Mouse (Mus musculus) CH12.LX (cell line): ENCODE measurements at regions not wholly inside any gene's neighbourhood (a gene's known extent, or its start where the extent isn't known, plus 50 kb on each side); places are given as distances from the start of the nearest gene placed in this dataset.
A peak's percentile ranks its signal among the peaks of the same experiment; 100 is the strongest.

Experiments used
- DNase-seq: peaks from one replicate; pipeline ENCODE4 v3.0.0-alpha.2; 2013; ENCODE audit errors: extremely low read depth
- H3K27ac ChIP-seq: 2 replicates; pipeline ENCODE4 v1.5.1; 2012; ENCODE audit warnings: low read depth, mild to moderate bottlenecking, control low read depth, moderate library complexity; ENCODE audit not compliant: insufficient read depth
- H3K27me3 ChIP-seq: replicated peaks from 2 replicates; pipeline ENCODE3; 2012; ENCODE audit warnings: inconsistent platforms
- H3K36me3 ChIP-seq, 2 experiments: replicated peaks in 1 of 2; 2 replicates each; pipeline versions ENCODE3 to v1.6.1; 2012; ENCODE audit warnings: inconsistent platforms in 1 of 2, low read length in 1 of 2, mild to moderate bottlenecking in 1 of 2, mixed read lengths in 1 of 2, moderate library complexity in 1 of 2; ENCODE audit not compliant: control insufficient read depth in 1 of 2, insufficient read depth in 1 of 2
- H3K4me1 ChIP-seq, 2 experiments: 2 replicates each; pipeline ENCODE4 v1.6.1; 2012; ENCODE audit warnings: inconsistent platforms in 1 of 2, moderate library complexity in 1 of 2; ENCODE audit not compliant: insufficient read depth in 2 of 2, control insufficient read depth in 1 of 2
- H3K4me2 ChIP-seq: 2 replicates; pipeline ENCODE4 v1.6.1; 2012; ENCODE audit warnings: low read depth, mild to moderate bottlenecking, control low read depth; ENCODE audit not compliant: poor library complexity, insufficient read depth, severe bottlenecking
- H3K4me3 ChIP-seq, 3 experiments: fragments of 150-350 bp in 1 of 3; sonication (generic) in 1 of 3; replicated peaks in 1 of 3; 2 replicates each; pipeline versions ENCODE3 to v1.5.1; 2011 to 2012; ENCODE audit warnings: low read depth in 2 of 3, low read length in 2 of 3, mild to moderate bottlenecking in 2 of 3, moderate library complexity in 2 of 3, control low read depth in 1 of 3, improper control_type of control experiment in 1 of 3, inconsistent platforms in 1 of 3, mixed read lengths in 1 of 3; ENCODE audit not compliant: poor library complexity in 1 of 3
- H3K79me2 ChIP-seq: replicated peaks from 2 replicates; pipeline ENCODE4 v1.6.1; 2012; ENCODE audit warnings: mild to moderate bottlenecking, moderate library complexity; ENCODE audit not compliant: control insufficient read depth, poor library complexity, insufficient read depth, severe bottlenecking; ENCODE audit errors: extremely low read depth
- H3K9ac ChIP-seq: 2 replicates; pipeline ENCODE4 v1.6.1; 2012; ENCODE audit warnings: low read depth, mild to moderate bottlenecking, control low read depth, moderate library complexity; ENCODE audit not compliant: insufficient read depth
- H3K9me3 ChIP-seq: replicated peaks from 2 replicates; pipeline ENCODE3; 2012; ENCODE audit warnings: low read length, inconsistent platforms, mixed read lengths
- E2F4 ChIP-seq: IDR thresholded peaks from 2 replicates; pipeline ENCODE4 v1.6.1; 2011; ENCODE audit warnings: low read depth, low read length, improper control_type of control experiment; ENCODE audit not compliant: insufficient replicate concordance
- ETS1 ChIP-seq: conservative IDR thresholded peaks from 2 replicates; pipeline ENCODE4 v1.6.1; 2012; ENCODE audit warnings: low read depth, mild to moderate bottlenecking, inconsistent platforms, low read length, improper control_type of control experiment, moderate library complexity
- HCFC1 ChIP-seq: IDR thresholded peaks from 2 replicates; pipeline ENCODE4 v1.6.1; 2012; ENCODE audit warnings: low read depth, mild to moderate bottlenecking, inconsistent platforms, low read length, improper control_type of control experiment
- JUN ChIP-seq: IDR thresholded peaks from 2 replicates; pipeline ENCODE4 v1.6.1; 2011; ENCODE audit warnings: low read depth, mild to moderate bottlenecking, low read length, improper control_type of control experiment, moderate library complexity; ENCODE audit not compliant: insufficient read depth
- JUND ChIP-seq: conservative IDR thresholded peaks from 2 replicates; pipeline ENCODE4 v1.6.1; 2011; ENCODE audit warnings: low read depth, low read length, improper control_type of control experiment
- MAFK ChIP-seq: IDR thresholded peaks from 2 replicates; pipeline ENCODE4 v1.6.1; 2011; ENCODE audit warnings: low read length, improper control_type of control experiment; ENCODE audit not compliant: insufficient replicate concordance
- MAX ChIP-seq: IDR thresholded peaks from 2 replicates; pipeline ENCODE4 v1.6.1; 2011; ENCODE audit warnings: low read length, improper control_type of control experiment
- MYC ChIP-seq: IDR thresholded peaks from 2 replicates; pipeline ENCODE4 v1.6.1; 2011; ENCODE audit warnings: low read depth, mild to moderate bottlenecking, improper control_type of control experiment, low read length
- NELFE ChIP-seq: IDR thresholded peaks from 2 replicates; pipeline ENCODE4 v1.6.1; 2011; ENCODE audit warnings: low read depth, low read length, improper control_type of control experiment
- NRF1 ChIP-seq: IDR thresholded peaks from 2 replicates; pipeline ENCODE4 v1.6.1; 2014; ENCODE audit warnings: low read depth, mild to moderate bottlenecking, inconsistent platforms, low read length, improper control_type of control experiment, moderate library complexity
- POLR2AphosphoS2 ChIP-seq: IDR thresholded peaks from 2 replicates; pipeline ENCODE4 v1.6.1; 2011; ENCODE audit warnings: low read depth, low read length, improper control_type of control experiment
- RCOR1 ChIP-seq: conservative IDR thresholded peaks from 2 replicates; pipeline ENCODE4 v1.6.1; 2012; ENCODE audit warnings: low read depth, mild to moderate bottlenecking, inconsistent platforms, low read length, improper control_type of control experiment
- SIN3A ChIP-seq: IDR thresholded peaks from 2 replicates; pipeline ENCODE4 v1.6.1; 2012; ENCODE audit warnings: low read length, improper control_type of control experiment, inconsistent platforms
- TBP ChIP-seq: conservative IDR thresholded peaks from 2 replicates; pipeline ENCODE4 v1.6.1; 2011; ENCODE audit warnings: low read depth, low read length, improper control_type of control experiment
- USF1 ChIP-seq: IDR thresholded peaks from 2 replicates; pipeline ENCODE4 v1.6.1; 2014; ENCODE audit warnings: low read depth, mild to moderate bottlenecking, inconsistent platforms, low read length, improper control_type of control experiment
- USF2 ChIP-seq: conservative IDR thresholded peaks from 2 replicates; pipeline ENCODE4 v1.6.1; 2011; ENCODE audit warnings: low read depth, low read length, improper control_type of control experiment
- ZKSCAN1 ChIP-seq: IDR thresholded peaks from 2 replicates; pipeline ENCODE4 v1.6.1; 2012; ENCODE audit warnings: low read depth, inconsistent platforms, low read length, improper control_type of control experiment, borderline replicate concordance
- dilution Hi-C: fragments of 300-500 bp; cut with MboI; formaldehyde crosslinking; loops from 2 replicates; pipeline ENCODE4 v1.14.3; 2020; ENCODE audit warnings: low sequenced_read_pairs; ENCODE audit not compliant: extremely low pct_unique_long_range_greater_than_20kb, extremely low pct_ligation_motif_present
- in situ Hi-C: fragments of 300-500 bp; cut with MboI; formaldehyde crosslinking; loops from 3 replicates; pipeline ENCODE4 v1.14.3; 2019; ENCODE audit warnings: low sequenced_read_pairs, low pct_ligation_motif_present, low pct_unique_long_range_greater_than_20kb, mixed read lengths

DNA sequence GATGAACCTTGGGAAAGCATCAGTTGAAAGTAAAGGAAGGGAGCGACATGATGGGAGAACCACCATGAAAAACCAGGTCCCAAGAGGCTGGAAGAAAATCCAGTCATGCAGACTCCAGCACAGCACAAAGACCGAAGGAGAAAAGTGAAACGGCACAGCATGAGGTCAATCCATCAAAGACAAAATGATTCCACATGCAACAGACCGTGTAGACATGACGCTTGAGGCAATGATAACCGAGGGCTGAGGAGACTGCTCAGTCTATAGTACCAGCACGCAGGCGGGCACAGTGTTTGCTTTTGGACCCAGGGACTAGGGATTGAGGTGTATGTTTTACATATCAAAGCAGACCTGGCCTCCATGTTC lies 109.5 kb downstream of the Nxnl2 start:
- Histone ChIP-seq H3K9ac (no peak overlapping the region), H3K4me1 (peaks cover 11 to 31% of the 10 kb centered on the region in 2 experiments), H3K4me2 (no peak overlapping the region), H3K79me2 (no peaks in the 10 kb centered on the region), H3K36me3 (no peaks in the 10 kb centered on the region), H3K27ac (no peak overlapping the region), H3K27me3 (no peaks in the 10 kb centered on the region), H3K4me3 (no peak overlapping the region), H3K9me3 (peaks cover 13% of the 10 kb centered on the region)
- no peak for DNase-seq
- TF ChIP-seq NRF1 (no peak), SIN3A (no peak), USF2 (no peak), RCOR1 (no peak), TBP (no peak), USF1 (no peak), POLR2AphosphoS2 (no peak), MYC (no peak), JUND (no peak)
- in situ Hi-C loops (no loop called here), dilution Hi-C loops (no loop called here)

DNA sequence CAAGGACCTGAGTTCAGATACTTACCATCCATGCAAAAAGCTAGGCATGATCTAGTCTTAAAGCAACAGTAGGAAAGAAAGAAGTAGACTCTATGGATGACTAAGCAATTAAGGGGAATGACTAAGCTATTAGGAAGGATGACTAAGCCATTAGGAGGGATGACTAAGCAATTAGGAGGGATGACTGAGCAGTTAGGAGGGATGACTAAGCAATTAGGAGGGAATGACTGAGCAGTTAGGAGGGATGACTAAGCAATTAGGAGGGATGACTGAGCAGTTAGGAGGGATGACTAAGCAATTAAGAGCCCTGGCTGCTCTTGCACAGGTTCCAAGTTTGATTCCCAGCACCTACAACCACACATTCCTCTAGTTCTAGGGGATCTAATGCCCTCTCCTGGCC lies 113.9 kb downstream of the Nxnl2 start:
- Histone ChIP-seq H3K36me3 (no peaks in the 10 kb centered on the region), H3K27me3 (no peaks in the 10 kb centered on the region), H3K4me1 (peaks cover 0 to 3% of the 10 kb centered on the region in 2 experiments; a peak in 2 of 4 replicates), H3K4me3 (no peak overlapping the region), H3K79me2 (no peaks in the 10 kb centered on the region)
- TF ChIP-seq E2F4 (no peak), MAX (no peak), NRF1 (no peak), MAFK (peak; percentile 82), JUND (peak; percentile 40; the same call in 1 of the 2 replicates), ZKSCAN1 (no peak), MYC (no peak), ETS1 (no peak), HCFC1 (no peak), NELFE (no peak), JUN (peak; percentile 29; the same call in 1 of the 2 replicates)
- TF ChIP-seq, all 38 proteins: peak for 3
- dilution Hi-C loops: no loop called here
- in situ Hi-C loops: no loop called here
- Histone ChIP-seq H3K27ac (no peak overlapping the region), H3K9ac (no peak overlapping the region), H3K9me3 (peaks cover 22% of the 10 kb centered on the region), H3K4me2 (no peak overlapping the region)
- DNase-seq: peak; percentile 33
